Mouse (Mus musculus) adrenal gland, adult 8-10 months (tissue): ENCODE measurements at regions not wholly inside any gene's neighbourhood (a gene's known extent, or its start where the extent isn't known, plus 50 kb on each side); places are given as distances from the start of the nearest gene placed in this dataset.

Source experiments
- DNase-seq: peaks from one replicate; pipeline ENCODE4 v3.0.0; 2022

- no peak for DNase-seq
Measured at GRCm38 (mm10) chr16:93458011-93458585, 145.8 kb downstream of the Setd4 start.

- DNase-seq = no peak
Measured at GRCm38 (mm10) chr16:93456706-93457425, 147.0 kb downstream of the Setd4 start.

- DNase-seq = peak; percentile 36
Measured at GRCm38 (mm10) chr16:93454080-93454997, 149.5 kb downstream of the Setd4 start.

GRCm38 (mm10) chr16:93453056-93453455 lies 150.8 kb downstream of the Setd4 start:
- DNase-seq = no peak

- DNase-seq = no peak
Measured at GRCm38 (mm10) chr16:93450896-93451295, 153.0 kb downstream of the Setd4 start.

GRCm38 (mm10) chr16:93449925-93450324 lies 153.9 kb downstream of the Setd4 start:
- DNase-seq = no peak

- DNase-seq = no peak
Measured at GRCm38 (mm10) chr16:93448124-93448523, 155.7 kb downstream of the Setd4 start.

GRCm38 (mm10) chr16:93446970-93447369 lies 156.9 kb downstream of the Setd4 start:
- no peak for DNase-seq

GRCm38 (mm10) chr16:93446206-93446605 lies 157.7 kb downstream of the Setd4 start:
- no peak for DNase-seq

GRCm38 (mm10) chr16:93442837-93443236 lies 161.0 kb downstream of the Setd4 start:
- DNase-seq = no peak

- DNase-seq = no peak
Measured at GRCm38 (mm10) chr16:93437608-93438425, 166.0 kb downstream of the Setd4 start.

GRCm38 (mm10) chr16:93436732-93437131 lies 167.1 kb downstream of the Setd4 start:
- DNase-seq = no peak

- DNase-seq = no peak
Measured at GRCm38 (mm10) chr16:93431316-93431715, 172.5 kb downstream of the Setd4 start.

- DNase-seq = no peak
Measured at GRCm38 (mm10) chr16:93429324-93429781, 174.5 kb downstream of the Setd4 start.

- no peak for DNase-seq
Measured at GRCm38 (mm10) chr16:93427264-93427663, 176.6 kb downstream of the Setd4 start.

GRCm38 (mm10) chr16:93425731-93426130 lies 178.1 kb downstream of the Setd4 start:
- no peak for DNase-seq

- no peak for DNase-seq
Measured at GRCm38 (mm10) chr16:93423174-93423573, 180.7 kb downstream of the Setd4 start.

GRCm38 (mm10) chr16:93422221-93422620 lies 181.6 kb downstream of the Setd4 start:
- DNase-seq = no peak

GRCm38 (mm10) chr16:93418246-93418645 lies 185.6 kb downstream of the Setd4 start:
- DNase-seq = no peak

GRCm38 (mm10) chr16:93417831-93418230 lies 186.0 kb downstream of the Setd4 start:
- DNase-seq = no peak

GRCm38 (mm10) chr16:93392024-93392675 lies 211.7 kb downstream of the Setd4 start:
- no peak for DNase-seq
